In genomic region chr17:15343071-15343822, GRCm38 (mm10) we compare ENCODE assay signal across 9 mouse cellular contexts. TPM values are rescaled to one million over a fixed set of nuclear protein-coding genes. Genes with fewer than 3 reads are reported as not detected.
DNase-seq lines count a peak whose midpoint lies in the region; ATAC-seq and TF ChIP-seq lines count a peak whose summit lies in the region.
"Had no signal": no experiment of that assay in that cellular context is flagged by ENCODE, and none has a peak within 500 bp of the region (broad histone marks: within the 10 kb centered on the region; RNA-seq: fewer than 3 reads in every experiment).

No protein-coding gene starts in this region.

- H3K9me3 ChIP-seq in stomach, embryonic 14.5 days (ENCODE audit: control insufficient read depth, low read depth, low read length), result no peaks in the 10 kb centered on the region
- no peaks in the 10 kb centered on the region for H3K9me3 ChIP-seq in stomach, postnatal 0 days (ENCODE audit: control insufficient read depth, low read length)
- no peaks in the 10 kb centered on the region for H3K9me3 ChIP-seq in embryonic facial prominence, embryonic 14.5 days (ENCODE audit: control insufficient read depth, low read length)
- H3K9me3 ChIP-seq in stomach, embryonic 16.5 days (replicated peaks; ENCODE audit: control insufficient read depth, low read length), result no peaks in the 10 kb centered on the region
- H3K9me3 ChIP-seq: limb, embryonic 15.5 days had no signal

- no peak for TF ChIP-seq EP300 in stomach, postnatal 0 days (optimal IDR thresholded peaks at IDR 0.05)

- 0 out of 2 replicates have a peak, but pooled peaks have one; percentile 37 for ATAC-seq in stomach, embryonic 14.5 days (ENCODE audit: insufficient number of reproducible peaks, insufficient read depth, low FRiP score, low read depth)
- ATAC-seq in stomach, postnatal 0 days (ENCODE audit: low FRiP score, low TSS enrichment), result no peak
- ATAC-seq in embryonic facial prominence, embryonic 14.5 days (ENCODE audit: low read depth), result peak; percentile 89; the same call in 1 of the 2 replicates
- peak; percentile 33; the same call in 1 of the 2 replicates for ATAC-seq in stomach, embryonic 16.5 days (ENCODE audit: insufficient read depth, low FRiP score)

- WGBS in stomach, embryonic 14.5 days, result 28% methylated on average over 14 of the region's 14 CpGs
- WGBS in stomach, postnatal 0 days, result 37% methylated on average over 14 of the region's 14 CpGs
- WGBS in embryonic facial prominence, embryonic 14.5 days, result 30% methylated on average over 14 of the region's 14 CpGs
- 31% methylated on average over 14 of the region's 14 CpGs for WGBS in stomach, embryonic 16.5 days

- no peak overlapping the region for H3K27ac ChIP-seq in stomach, embryonic 14.5 days (ENCODE audit: low read length)
- H3K27ac ChIP-seq in stomach, postnatal 0 days (replicated peaks), result no peak overlapping the region
- H3K27ac ChIP-seq in embryonic facial prominence, embryonic 14.5 days (replicated peaks; ENCODE audit: low read depth, low read length), result no peak overlapping the region
- no peak overlapping the region for H3K27ac ChIP-seq in stomach, embryonic 16.5 days (ENCODE audit: low read length)
- H3K27ac ChIP-seq: limb, embryonic 15.5 days had no signal

- H3K27me3 ChIP-seq in stomach, embryonic 14.5 days (ENCODE audit: control insufficient read depth, insufficient read depth, low read length), result no peaks in the 10 kb centered on the region
- H3K27me3 ChIP-seq in stomach, postnatal 0 days (ENCODE audit: control insufficient read depth, insufficient read depth, low read length), result no peaks in the 10 kb centered on the region
- no peaks in the 10 kb centered on the region for H3K27me3 ChIP-seq in embryonic facial prominence, embryonic 14.5 days (replicated peaks; ENCODE audit: control insufficient read depth, insufficient read depth, low read length)
- H3K27me3 ChIP-seq in stomach, embryonic 16.5 days (ENCODE audit: control insufficient read depth, insufficient read depth, low read length), result no peaks in the 10 kb centered on the region; the same call in 1 of the 2 replicates
- H3K27me3 ChIP-seq: limb, embryonic 15.5 days had no signal

- no peak for TF ChIP-seq CTCF in stomach, postnatal 0 days (IDR thresholded peaks at IDR 0.05; ENCODE audit: low read depth)

- H3K4me3 ChIP-seq in stomach, embryonic 14.5 days (ENCODE audit: low read depth, low read length), result no peak overlapping the region
- H3K4me3 ChIP-seq in stomach, postnatal 0 days (ENCODE audit: low read depth, low read length), result no peak overlapping the region
- H3K4me3 ChIP-seq in embryonic facial prominence, embryonic 14.5 days (ENCODE audit: low read depth, low read length), result no peak overlapping the region
- H3K4me3 ChIP-seq in stomach, embryonic 16.5 days (replicated peaks; ENCODE audit: low read length), result no peak overlapping the region
- H3K4me3 ChIP-seq: limb, embryonic 15.5 days had no signal

- H3K9ac ChIP-seq in stomach, embryonic 14.5 days (replicated peaks; ENCODE audit: low read depth, low read length), result no peak overlapping the region
- no peak overlapping the region for H3K9ac ChIP-seq in stomach, postnatal 0 days (ENCODE audit: low read length)
- no peak overlapping the region for H3K9ac ChIP-seq in embryonic facial prominence, embryonic 14.5 days (ENCODE audit: low read depth, low read length)
- H3K9ac ChIP-seq in stomach, embryonic 16.5 days (ENCODE audit: low read length), result no peak overlapping the region
- H3K9ac ChIP-seq: limb, embryonic 15.5 days had no signal

- no peak overlapping the region for H3K4me2 ChIP-seq in stomach, embryonic 14.5 days (replicated peaks; ENCODE audit: low read depth, low read length)
- H3K4me2 ChIP-seq in stomach, postnatal 0 days (replicated peaks; ENCODE audit: low read depth), result no peak overlapping the region
- no peak overlapping the region for H3K4me2 ChIP-seq in embryonic facial prominence, embryonic 14.5 days (ENCODE audit: low read depth, low read length)
- H3K4me2 ChIP-seq in stomach, embryonic 16.5 days (ENCODE audit: low read depth, low read length), result no peak overlapping the region
- H3K4me2 ChIP-seq: limb, embryonic 15.5 days had no signal

- no peaks in the 10 kb centered on the region for H3K36me3 ChIP-seq in stomach, embryonic 14.5 days (ENCODE audit: control insufficient read depth, insufficient read depth, low read length)
- no peaks in the 10 kb centered on the region for H3K36me3 ChIP-seq in stomach, postnatal 0 days (ENCODE audit: control insufficient read depth, insufficient read depth, low read length)
- no peaks in the 10 kb centered on the region for H3K36me3 ChIP-seq in embryonic facial prominence, embryonic 14.5 days (ENCODE audit: control insufficient read depth, insufficient read depth, low read length)
- H3K36me3 ChIP-seq in stomach, embryonic 16.5 days (ENCODE audit: control insufficient read depth, insufficient read depth, low read length), result no peaks in the 10 kb centered on the region
- H3K36me3 ChIP-seq: limb, embryonic 15.5 days had no signal

- 0 out of 2 replicates have a peak, but pooled peaks cover 7% of the 10 kb centered on the region for H3K4me1 ChIP-seq in stomach, embryonic 14.5 days (ENCODE audit: control insufficient read depth, insufficient read depth, low read length)
- no peaks in the 10 kb centered on the region for H3K4me1 ChIP-seq in stomach, postnatal 0 days (replicated peaks; ENCODE audit: control insufficient read depth, insufficient read depth)
- no peaks in the 10 kb centered on the region for H3K4me1 ChIP-seq in embryonic facial prominence, embryonic 14.5 days (ENCODE audit: control insufficient read depth, insufficient read depth, low read length)
- H3K4me1 ChIP-seq in stomach, embryonic 16.5 days (ENCODE audit: control insufficient read depth, insufficient read depth, low read length), result no peaks in the 10 kb centered on the region; the same call in 1 of the 2 replicates

- no peak for DNase-seq in stomach, postnatal 0 days (ENCODE audit: low spot score)
- peak; percentile 66 for DNase-seq in embryonic facial prominence, embryonic 14.5 days (ENCODE audit: low spot score)
- DNase-seq in layer of hippocampus, postnatal 14 days (ENCODE audit: low spot score in 2 of 2), result peak; percentile 40 to 51
- no peak for DNase-seq in urinary bladder, postnatal 10 days (ENCODE audit: low spot score)
- no peak for DNase-seq in ovary, postnatal 14 days (ENCODE audit: low spot score)
- DNase-seq in kidney, adult 18-20 months, result no peak

RNA-seq across cellular contexts. Expression of gene Dll1, which starts 33.4 kb away (rescaled TPM):
- polyA plus RNA-seq in stomach, embryonic 14.5 days (2014; fragmentation: Nextera tagmentation; extraction: Ambion mirVana), result 12.9 and 13.5 TPM in 2 replicates
- polyA plus RNA-seq in stomach, postnatal 0 days (2015; fragmentation: Nextera tagmentation; extraction: Ambion mirVana), result 3.5 and 4.4 TPM in 2 replicates
- 8.4 and 8.7 TPM in 2 replicates for polyA plus RNA-seq in embryonic facial prominence, embryonic 14.5 days (2014; fragmentation: Nextera tagmentation; extraction: Ambion mirVana)
- total RNA-seq in layer of hippocampus, postnatal 14 days (2021), result 10 to 100 TPM; 10.6 to 12.3 TPM
- 13.0 and 13.6 TPM in 2 replicates for polyA plus RNA-seq in stomach, embryonic 16.5 days (2015; fragmentation: Nextera tagmentation; extraction: Ambion mirVana)

RNA-seq across cellular contexts. Expression of gene Fam120b, which starts 52.8 kb away (rescaled TPM):
- 30.3 and 30.7 TPM in 2 replicates for polyA plus RNA-seq in stomach, embryonic 14.5 days (2014; fragmentation: Nextera tagmentation; extraction: Ambion mirVana)
- polyA plus RNA-seq in stomach, postnatal 0 days (2015; fragmentation: Nextera tagmentation; extraction: Ambion mirVana), result 10.0 and 12.1 TPM in 2 replicates
- 23.1 and 24.7 TPM in 2 replicates for polyA plus RNA-seq in embryonic facial prominence, embryonic 14.5 days (2014; fragmentation: Nextera tagmentation; extraction: Ambion mirVana)
- total RNA-seq in layer of hippocampus, postnatal 14 days (2021), result 10 to 100 TPM; 33.4 to 34.9 TPM
- polyA plus RNA-seq in stomach, embryonic 16.5 days (2015; fragmentation: Nextera tagmentation; extraction: Ambion mirVana), result 27.8 and 28.8 TPM in 2 replicates

Comparison
In these comparisons a context has a peak if more than half of its experiments do, and no peak if none do; other contexts are left out.
1. DNase-seq: peak in embryonic facial prominence, embryonic 14.5 days (single experiment) and layer of hippocampus, postnatal 14 days (2 of 2); none in stomach, postnatal 0 days (single experiment), urinary bladder, postnatal 10 days (single experiment), ovary, postnatal 14 days (single experiment) and kidney, adult 18-20 months (single experiment).